Mouse (Mus musculus): ENCODE data around the gene Adh6a. TPM values are rescaled to one million over a fixed set of nuclear protein-coding genes. Genes with fewer than 3 reads are reported as not detected.

The Adh6a gene
- total and polyA plus RNA-seq, 3 experiments, result 1.5 TPM; not detected in 2

DNA sequence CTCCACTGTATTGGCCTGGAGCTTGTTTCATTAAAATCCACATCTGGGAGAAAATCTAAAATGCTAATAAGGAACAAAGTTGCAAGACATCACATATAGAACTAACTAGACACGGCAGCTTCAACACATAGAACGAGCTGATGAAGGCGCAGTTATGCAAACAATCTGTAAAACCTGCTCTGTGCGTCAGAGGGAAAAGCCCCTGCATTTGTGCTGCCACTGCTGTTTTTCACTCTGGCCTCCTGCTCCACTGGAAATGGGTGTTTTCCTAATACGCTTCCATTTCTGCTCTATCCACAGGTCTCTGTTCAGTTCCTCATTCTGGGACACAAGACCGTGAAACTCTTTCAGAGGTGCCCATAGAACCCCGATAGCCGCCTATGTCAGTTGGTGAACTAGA is 20.8 kb downstream of the Adh6a start:
- H3K9ac ChIP-seq (ENCODE audit: control insufficient read depth, low read depth, low read length, poor library complexity, severe bottlenecking), result peak overlapping the region; percentile 63
- peaks cover 0 to 4% of the 10 kb centered on the region in 2 experiments; a peak in 2 of 4 replicates for H3K4me1 ChIP-seq (ENCODE audit: control insufficient read depth in 1 of 2, insufficient read depth in 2 of 2, low read length in 2 of 2)
- TF ChIP-seq CHD1 (IDR thresholded peaks at IDR 0.05; ENCODE audit: low read depth, low read length) (no peak), JUND (IDR thresholded peaks at IDR 0.05; ENCODE audit: low read depth, low read length) (no peak), HCFC1 (IDR thresholded peaks at IDR 0.05; ENCODE audit: low read depth, low read length) (no peak), USF1 (IDR thresholded peaks at IDR 0.05; ENCODE audit: low read depth, low read length) (no peak), BHLHE40 (IDR thresholded peaks at IDR 0.05; ENCODE audit: borderline replicate concordance, low read depth, low read length) (no peak), RCOR1 (IDR thresholded peaks at IDR 0.05; ENCODE audit: low read depth, low read length) (no peak), MYC (IDR thresholded peaks at IDR 0.05; ENCODE audit: low read depth, low read length) (no peak)
- peak overlapping the region; percentile 46 to 68 for H3K4me3 ChIP-seq (ENCODE audit: control insufficient read depth in 1 of 2, insufficient read depth in 1 of 2, low read depth in 2 of 2, low read length in 2 of 2)
- no peaks in the 10 kb centered on the region; a peak in 1 of 4 replicates for H3K27me3 ChIP-seq (ENCODE audit: control insufficient read depth in 1 of 2, insufficient read depth in 2 of 2, low read length in 2 of 2)
- H3K9me3 ChIP-seq (replicated peaks; ENCODE audit: insufficient read depth, low read length), result no peaks in the 10 kb centered on the region
- H3K79me2 ChIP-seq (ENCODE audit: control insufficient read depth, insufficient read depth, low read length, poor library complexity), result no peaks in the 10 kb centered on the region
- DNase-seq (ENCODE audit: low read depth, low spot score), result peak; percentile 63
- no peaks in the 10 kb centered on the region for H3K36me3 ChIP-seq (ENCODE audit: control insufficient read depth in 1 of 2, insufficient read depth in 2 of 2, low read length in 2 of 2)
- peak overlapping the region; percentile 86 for H3K27ac ChIP-seq (ENCODE audit: control insufficient read depth, low read depth, low read length)

DNA sequence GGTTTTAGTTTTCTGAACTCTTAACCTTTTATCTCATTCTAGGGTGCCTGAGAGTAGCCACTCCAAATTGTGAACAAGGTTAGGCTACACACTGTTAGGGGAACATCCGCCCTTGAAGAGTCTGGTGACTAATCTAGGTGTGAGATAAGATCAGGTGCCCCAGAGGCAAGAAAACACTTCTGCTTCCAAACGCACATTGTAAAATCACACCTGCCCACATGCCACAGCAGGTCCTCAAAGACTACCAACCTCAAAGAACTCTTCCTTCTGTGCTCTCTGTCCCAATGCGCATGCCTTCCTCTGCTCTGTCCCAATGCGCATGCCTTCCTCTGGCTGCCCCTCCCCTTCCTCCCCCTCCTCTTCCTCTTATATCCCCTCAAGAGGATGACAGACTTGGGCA is 21.2 kb downstream of the Adh6a start:
- Histone ChIP-seq H3K27me3 (ENCODE audit: control insufficient read depth in 1 of 2, insufficient read depth in 2 of 2, low read length in 2 of 2) (no peaks in the 10 kb centered on the region; a peak in 1 of 4 replicates), H3K36me3 (ENCODE audit: control insufficient read depth in 1 of 2, insufficient read depth in 2 of 2, low read length in 2 of 2) (no peaks in the 10 kb centered on the region), H3K9ac (ENCODE audit: control insufficient read depth, low read depth, low read length, poor library complexity, severe bottlenecking) (peak overlapping the region; percentile 63), H3K79me2 (ENCODE audit: control insufficient read depth, insufficient read depth, low read length, poor library complexity) (no peaks in the 10 kb centered on the region), H3K9me3 (replicated peaks; ENCODE audit: insufficient read depth, low read length) (no peaks in the 10 kb centered on the region), H3K4me1 (ENCODE audit: control insufficient read depth in 1 of 2, insufficient read depth in 2 of 2, low read length in 2 of 2) (peaks cover 0 to 4% of the 10 kb centered on the region in 2 experiments; a peak in 2 of 4 replicates), H3K4me3 (ENCODE audit: control insufficient read depth in 1 of 2, insufficient read depth in 1 of 2, low read depth in 2 of 2, low read length in 2 of 2) (peak overlapping the region; percentile 46 to 68), H3K27ac (ENCODE audit: control insufficient read depth, low read depth, low read length) (peak overlapping the region; percentile 86)
- TF ChIP-seq USF1 (IDR thresholded peaks at IDR 0.05; ENCODE audit: low read depth, low read length), result no peak
- TF ChIP-seq POLR2A (IDR thresholded peaks at IDR 0.05; ENCODE audit: control insufficient read depth in 1 of 2, insufficient read depth in 1 of 2, low read depth in 1 of 2, low read length in 2 of 2, poor library complexity in 1 of 2), result peak in 1 of 2 experiments; percentile 37; a peak in 1 of 4 replicates
- TF ChIP-seq NELFE (IDR thresholded peaks at IDR 0.05; ENCODE audit: low read depth, low read length), result peak; percentile 46; the same call in 1 of the 2 replicates
- no peak for TF ChIP-seq RAD21 (IDR thresholded peaks at IDR 0.05; ENCODE audit: low read depth, low read length)
- TF ChIP-seq NRF1 (IDR thresholded peaks at IDR 0.05; ENCODE audit: insufficient read depth, low read depth, low read length, poor library complexity, severe bottlenecking), result peak; percentile 81
- peak; percentile 33; the same call in 1 of the 2 replicates for TF ChIP-seq GATA1 (IDR thresholded peaks at IDR 0.05; ENCODE audit: low read depth, low read length)
- TF ChIP-seq MAZ (IDR thresholded peaks at IDR 0.05; ENCODE audit: low read depth, low read length), result 0 out of 2 replicates have a peak, but pooled peaks have one; percentile 22
- no peak for TF ChIP-seq POLR2AphosphoS2 (IDR thresholded peaks at IDR 0.05; ENCODE audit: low read length)
- TF ChIP-seq TCF12 (IDR thresholded peaks at IDR 0.05; ENCODE audit: low read depth, low read length), result peak; percentile 26; the same call in 1 of the 2 replicates
- TF ChIP-seq MAX (IDR thresholded peaks at IDR 0.05; ENCODE audit: low read length), result peak; percentile 62
- DNase-seq (ENCODE audit: low read depth, low spot score), result peak; percentile 64
